Mouse (Mus musculus): Measurements from ENCODE around the gene Prr11. TPM values are rescaled to one million over a fixed set of nuclear protein-coding genes. Genes with fewer than 3 reads are reported as not detected.
"Not testable (repeated sequence)": the region's sequence is repeated elsewhere in the genome, so short reads cannot be mapped to it uniquely, and the experiment has no call there.

Prr11 gene
- total RNA-seq, 4 experiments from 2014 or later = 0.15 to 0.50 (median 0.43) TPM

- not testable (repeated sequence) for DNase-seq (ENCODE audit: low spot score in 2 of 2)
Observed at GRCm38 (mm10) chr11:87048900-87049299, 59.6 kb downstream of the Prr11 start.

DNA sequence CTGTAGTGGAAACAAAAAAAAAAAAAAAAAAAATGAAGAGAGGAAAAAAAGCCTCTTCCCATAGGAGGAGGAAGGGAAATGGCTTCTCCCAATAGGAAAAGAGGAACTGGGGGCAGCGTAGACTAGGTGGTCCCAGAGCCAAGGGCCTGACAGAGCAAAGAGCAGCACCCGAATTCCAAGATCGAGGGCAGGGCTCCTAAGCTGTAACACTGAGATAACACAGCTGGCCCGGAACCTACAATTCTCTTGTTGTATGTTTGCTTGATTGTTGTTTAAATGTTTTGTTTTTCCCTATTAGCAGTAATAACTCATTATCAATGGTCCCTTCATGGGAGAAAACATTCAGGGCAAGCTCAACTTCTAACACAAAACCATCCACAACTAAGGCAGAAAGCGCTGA, 61.5 kb downstream of the Prr11 start:
- DNase-seq (ENCODE audit: low spot score in 2 of 2) = no peak

DNA sequence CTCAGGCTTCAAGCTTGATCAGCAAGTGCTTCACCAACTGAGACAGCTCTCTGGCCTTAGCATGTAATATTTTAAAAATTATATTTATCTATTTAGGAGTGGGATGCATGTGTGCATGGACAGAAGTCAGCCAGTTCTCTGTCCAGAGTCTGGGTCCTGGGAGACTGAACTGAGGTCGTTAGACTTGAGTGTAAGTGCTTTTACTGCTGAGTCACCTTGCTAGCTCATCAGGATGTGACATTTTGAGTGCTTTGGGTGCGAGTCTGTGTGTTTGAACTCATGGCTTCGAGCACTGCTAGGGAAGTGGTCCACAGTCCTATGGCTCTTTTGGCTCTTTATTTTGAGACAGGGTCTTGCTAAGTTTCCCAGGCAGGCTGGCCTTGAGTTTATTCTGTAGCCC, 65.5 kb downstream of the Prr11 start:
- no peak for DNase-seq (ENCODE audit: low spot score in 2 of 2)

- no peak for DNase-seq (ENCODE audit: low spot score in 2 of 2)
Observed at GRCm38 (mm10) chr11:87039307-87039963, 69.1 kb downstream of the Prr11 start.

Small RNA genes within 50 kb of the gene (microRNA-seq; reads per million reads assigned to microRNA genes)
- 90.6 to 671 reads per million in 2 experiments for gene Mir301

Other genes starting within 250 kb of the Prr11 start
- 10 to 100 TPM; 44.2 to 53.3 (median 48.8) TPM for gene Ypel2, start 115.0 kb downstream of the Prr11 start, total RNA-seq (2022)
- gene Gdpd1, start 34.6 kb downstream of the Prr11 start, total RNA-seq (2022) = 10 to 100 TPM; 37.4 to 40.5 (median 39.0) TPM
- gene Smg8, start 21.9 kb downstream of the Prr11 start, total RNA-seq (2022) = 10 to 100 TPM; 16.1 to 17.3 (median 16.5) TPM
- gene Ska2, start 526 bp upstream of the Prr11 start, total RNA-seq (2022) = 10 to 100 TPM; 11.2 to 13.8 (median 12.4) TPM
- gene Trim37, start 18.4 kb upstream of the Prr11 start, total RNA-seq (2022) = 100 to 1,000 TPM; 199 to 222 (median 214) TPM

Data from left cerebral cortex, adult 8-10 months (tissue).